Mouse (Mus musculus): ENCODE results near the gene Ccdc82. TPM values are rescaled to one million over a fixed set of nuclear protein-coding genes. Genes with fewer than 3 reads are reported as not detected.

Gene Ccdc82
- polyA plus RNA-seq, 1 experiment from 2014 or later: 8.3 TPM

DNA sequence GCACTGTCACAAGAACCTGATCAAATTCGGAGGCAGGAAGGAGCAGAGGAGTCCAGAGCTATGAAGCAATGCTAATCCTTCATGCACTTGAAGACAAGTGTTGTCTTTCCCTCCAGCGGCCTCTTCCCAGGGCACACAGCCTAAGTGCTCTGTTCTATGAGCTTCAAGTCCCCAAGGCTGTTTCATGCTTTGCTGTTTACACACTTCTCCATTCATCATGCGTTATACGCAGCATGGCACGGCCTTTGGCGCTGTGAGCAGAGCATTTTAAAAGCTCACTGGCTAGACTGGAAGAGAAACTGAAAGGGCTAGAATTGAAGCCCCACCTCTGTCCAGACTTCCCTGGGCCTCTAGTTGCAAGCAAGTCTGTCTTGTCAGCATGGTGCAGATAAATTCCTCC, 57.2 kb downstream of the Ccdc82 start:
- Histone ChIP-seq H3K9ac (ENCODE audit: low read length) (no peak overlapping the region), H3K27ac (ENCODE audit: low read depth, low read length) (no peak overlapping the region), H3K27me3 (replicated peaks; ENCODE audit: control insufficient read depth, insufficient read depth, low read length) (no peaks in the 10 kb centered on the region), H3K4me1 (ENCODE audit: control insufficient read depth, insufficient read depth, low read length) (peaks cover 38% of the 10 kb centered on the region), H3K36me3 (ENCODE audit: control insufficient read depth, insufficient read depth, low read length) (no peaks in the 10 kb centered on the region), H3K9me3 (replicated peaks; ENCODE audit: control insufficient read depth, low read length) (no peaks in the 10 kb centered on the region), H3K4me3 (ENCODE audit: low read depth, low read length) (no peak overlapping the region), H3K4me2 (ENCODE audit: low read length) (no peak overlapping the region)
- ATAC-seq (no peak), DNase-seq (ENCODE audit: low spot score) (no peak)
- WGBS: 39% methylated on average over 6 of the region's 6 CpGs

DNA sequence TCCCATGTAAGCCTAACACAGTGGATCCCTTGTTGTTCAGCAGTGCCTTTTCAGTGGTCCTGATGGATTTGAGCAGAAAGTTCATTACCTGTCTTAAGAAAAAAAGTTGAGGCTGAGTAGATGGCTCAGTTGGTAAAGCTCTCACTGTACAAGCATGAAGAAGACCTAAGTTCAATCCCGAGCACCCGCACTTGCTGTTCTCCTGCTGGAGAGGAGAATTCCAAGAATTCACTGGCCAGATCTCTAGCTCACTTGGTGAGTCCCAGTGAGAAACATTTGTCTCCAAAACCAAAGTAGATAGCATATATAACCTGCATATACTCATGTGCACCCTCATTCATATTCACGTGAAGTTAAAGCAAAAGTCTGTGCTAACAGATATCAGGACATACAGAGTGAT, 59.7 kb downstream of the Ccdc82 start:
- Histone ChIP-seq H3K4me1 (ENCODE audit: control insufficient read depth, insufficient read depth, low read length) (peaks cover 14% of the 10 kb centered on the region), H3K27me3 (replicated peaks; ENCODE audit: control insufficient read depth, insufficient read depth, low read length) (no peaks in the 10 kb centered on the region), H3K4me2 (ENCODE audit: low read length) (no peak overlapping the region), H3K36me3 (ENCODE audit: control insufficient read depth, insufficient read depth, low read length) (no peaks in the 10 kb centered on the region), H3K4me3 (ENCODE audit: low read depth, low read length) (no peak overlapping the region), H3K9me3 (replicated peaks; ENCODE audit: control insufficient read depth, low read length) (no peaks in the 10 kb centered on the region), H3K27ac (ENCODE audit: low read depth, low read length) (no peak overlapping the region), H3K9ac (ENCODE audit: low read length) (no peak overlapping the region)
- DNase-seq (ENCODE audit: low spot score) (no peak), ATAC-seq (no peak)
- 95% methylated on average over 3 of the region's 3 CpGs for WGBS

DNA sequence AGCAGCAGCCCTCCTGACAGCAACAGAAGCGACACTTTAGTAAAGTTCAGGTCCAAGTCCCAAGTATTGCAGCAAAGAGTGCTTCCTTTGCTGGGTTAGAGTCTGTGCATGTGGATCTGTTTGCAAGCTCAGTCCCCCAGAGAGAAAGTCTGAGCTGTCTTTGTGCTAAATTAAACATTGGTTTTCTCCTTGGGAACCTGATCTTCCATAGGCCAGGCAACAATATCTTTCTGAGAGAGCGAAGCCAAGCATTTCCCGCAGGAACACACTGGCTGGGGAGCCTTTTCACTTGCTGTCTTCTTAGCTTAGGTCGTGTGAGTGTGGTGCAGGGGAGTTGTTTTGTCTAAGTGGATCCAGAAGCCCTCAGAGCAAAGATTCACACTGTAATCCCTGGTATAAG, 60.5 kb downstream of the Ccdc82 start:
- DNase-seq (ENCODE audit: low spot score) (no peak), ATAC-seq (no peak)
- no peak overlapping the region for H3K9ac ChIP-seq (ENCODE audit: low read length)
- H3K27me3 ChIP-seq (replicated peaks; ENCODE audit: control insufficient read depth, insufficient read depth, low read length): no peaks in the 10 kb centered on the region
- no peak overlapping the region for H3K4me2 ChIP-seq (ENCODE audit: low read length)
- no peak overlapping the region for H3K27ac ChIP-seq (ENCODE audit: low read depth, low read length)
- no peaks in the 10 kb centered on the region for H3K9me3 ChIP-seq (replicated peaks; ENCODE audit: control insufficient read depth, low read length)
- no peak overlapping the region for H3K4me3 ChIP-seq (ENCODE audit: low read depth, low read length)
- no peaks in the 10 kb centered on the region for H3K36me3 ChIP-seq (ENCODE audit: control insufficient read depth, insufficient read depth, low read length)
- WGBS: 61% methylated on average over 4 of the region's 4 CpGs
- H3K4me1 ChIP-seq (ENCODE audit: control insufficient read depth, insufficient read depth, low read length): peaks cover 8% of the 10 kb centered on the region; the same call in 1 of the 2 replicates

DNA sequence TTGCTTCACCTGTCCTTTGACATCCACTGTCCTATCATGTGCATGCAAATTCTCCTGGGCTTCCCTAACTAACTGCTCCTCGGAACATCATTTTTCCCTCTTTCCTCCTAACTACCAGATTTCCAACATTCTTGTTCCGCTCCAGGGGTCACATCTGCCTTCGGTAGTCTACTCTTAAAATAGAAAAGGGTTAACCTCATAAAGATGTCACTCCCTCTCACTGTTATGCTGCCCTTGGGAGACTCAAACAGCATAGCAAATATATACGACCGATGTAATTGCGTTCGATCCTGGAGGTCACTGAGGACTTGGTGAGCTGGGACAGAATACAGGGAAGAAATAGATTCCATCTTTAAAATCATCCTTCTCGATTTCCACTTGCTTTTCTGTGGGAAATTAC, 62.0 kb downstream of the Ccdc82 start:
- no peaks in the 10 kb centered on the region for H3K27me3 ChIP-seq (replicated peaks; ENCODE audit: control insufficient read depth, insufficient read depth, low read length)
- ATAC-seq (no peak), DNase-seq (ENCODE audit: low spot score) (no peak)
- H3K4me3 ChIP-seq (ENCODE audit: low read depth, low read length): no peak overlapping the region
- H3K9ac ChIP-seq (ENCODE audit: low read length): no peak overlapping the region
- H3K36me3 ChIP-seq (ENCODE audit: control insufficient read depth, insufficient read depth, low read length): no peaks in the 10 kb centered on the region
- 92% methylated on average over 8 of the region's 8 CpGs for WGBS
- H3K9me3 ChIP-seq (replicated peaks; ENCODE audit: control insufficient read depth, low read length): no peaks in the 10 kb centered on the region
- no peaks in the 10 kb centered on the region for H3K4me1 ChIP-seq (ENCODE audit: control insufficient read depth, insufficient read depth, low read length)
- H3K27ac ChIP-seq (ENCODE audit: low read depth, low read length): no peak overlapping the region
- no peak overlapping the region for H3K4me2 ChIP-seq (ENCODE audit: low read length)

DNA sequence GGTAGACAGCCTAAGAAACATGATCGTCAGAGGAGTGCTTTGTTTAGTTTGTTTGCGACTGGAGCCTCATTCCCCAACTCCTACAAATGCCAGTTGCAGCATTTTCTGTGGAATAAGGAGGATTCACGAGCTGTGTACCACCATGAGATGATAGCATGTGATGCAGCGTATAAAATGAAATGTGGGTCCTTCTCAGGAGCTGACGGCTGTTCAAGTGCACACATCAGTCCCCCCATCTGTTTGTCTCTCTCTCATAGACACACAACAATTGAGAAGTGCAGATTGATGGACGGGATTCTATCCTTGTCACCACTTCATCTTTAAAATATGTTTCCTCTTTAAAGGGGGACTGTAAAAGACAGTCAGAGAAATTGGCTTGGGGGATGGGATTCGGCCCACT, 63.1 kb downstream of the Ccdc82 start:
- 76% methylated on average over 7 of the region's 7 CpGs for WGBS
- Histone ChIP-seq H3K4me3 (ENCODE audit: low read depth, low read length) (no peak overlapping the region), H3K4me2 (ENCODE audit: low read length) (no peak overlapping the region), H3K4me1 (ENCODE audit: control insufficient read depth, insufficient read depth, low read length) (no peaks in the 10 kb centered on the region), H3K36me3 (ENCODE audit: control insufficient read depth, insufficient read depth, low read length) (no peaks in the 10 kb centered on the region), H3K27me3 (replicated peaks; ENCODE audit: control insufficient read depth, insufficient read depth, low read length) (no peaks in the 10 kb centered on the region), H3K9me3 (replicated peaks; ENCODE audit: control insufficient read depth, low read length) (no peaks in the 10 kb centered on the region), H3K27ac (ENCODE audit: low read depth, low read length) (no peak overlapping the region), H3K9ac (ENCODE audit: low read length) (no peak overlapping the region)
- ATAC-seq: no peak; the same call in 1 of the 2 replicates
- no peak for DNase-seq (ENCODE audit: low spot score)

DNA sequence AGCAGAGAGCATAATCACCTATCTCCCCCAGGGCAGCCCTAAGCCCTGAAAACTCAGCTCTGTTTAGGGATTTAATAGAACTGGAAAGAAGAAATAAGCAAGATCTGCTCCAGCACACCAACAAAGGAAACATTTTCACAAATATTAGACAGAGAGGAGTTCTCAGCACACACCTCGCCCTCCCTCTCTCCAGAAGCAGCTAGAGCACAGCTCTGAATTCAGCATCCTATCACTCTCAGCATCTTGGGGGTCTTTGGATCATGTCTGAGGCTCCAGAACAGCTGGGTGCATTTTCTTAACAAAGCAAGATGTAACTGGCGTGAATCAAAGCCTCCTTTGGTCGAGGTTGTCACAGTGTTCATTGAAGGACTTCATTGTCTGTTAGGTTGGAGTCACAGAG, 63.5 kb downstream of the Ccdc82 start:
- DNase-seq (ENCODE audit: low spot score) (no peak), ATAC-seq (no peak)
- Histone ChIP-seq H3K27ac (ENCODE audit: low read depth, low read length) (no peak overlapping the region), H3K36me3 (ENCODE audit: control insufficient read depth, insufficient read depth, low read length) (no peaks in the 10 kb centered on the region), H3K4me2 (ENCODE audit: low read length) (no peak overlapping the region), H3K9ac (ENCODE audit: low read length) (no peak overlapping the region), H3K9me3 (replicated peaks; ENCODE audit: control insufficient read depth, low read length) (no peaks in the 10 kb centered on the region), H3K4me1 (ENCODE audit: control insufficient read depth, insufficient read depth, low read length) (no peaks in the 10 kb centered on the region), H3K27me3 (replicated peaks; ENCODE audit: control insufficient read depth, insufficient read depth, low read length) (no peaks in the 10 kb centered on the region), H3K4me3 (ENCODE audit: low read depth, low read length) (no peak overlapping the region)
- 31% methylated on average over 3 of the region's 3 CpGs for WGBS

DNA sequence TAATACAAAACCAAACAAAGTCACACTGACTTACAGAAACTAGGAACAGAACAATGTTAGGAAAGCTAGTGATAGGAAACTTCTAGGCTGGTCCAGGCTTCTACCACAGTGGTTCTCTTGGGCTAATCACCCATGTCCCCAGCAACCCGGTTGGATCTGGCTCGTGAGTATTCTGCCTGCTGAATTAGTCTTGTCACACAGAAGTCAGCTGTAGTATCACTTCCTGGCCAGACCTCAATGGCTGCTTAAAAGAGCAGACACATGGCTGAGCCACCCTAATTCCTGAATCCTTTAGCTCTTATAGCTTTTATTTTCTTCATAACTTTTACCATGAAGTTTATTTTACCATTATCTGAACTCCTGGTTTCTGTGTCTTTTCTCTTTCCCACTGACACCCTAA, 64.3 kb downstream of the Ccdc82 start:
- Histone ChIP-seq H3K4me3 (ENCODE audit: low read depth, low read length) (no peak overlapping the region), H3K4me1 (ENCODE audit: control insufficient read depth, insufficient read depth, low read length) (no peaks in the 10 kb centered on the region), H3K9ac (ENCODE audit: low read length) (no peak overlapping the region), H3K36me3 (ENCODE audit: control insufficient read depth, insufficient read depth, low read length) (no peaks in the 10 kb centered on the region), H3K9me3 (replicated peaks; ENCODE audit: control insufficient read depth, low read length) (no peaks in the 10 kb centered on the region), H3K27ac (ENCODE audit: low read depth, low read length) (no peak overlapping the region), H3K4me2 (ENCODE audit: low read length) (no peak overlapping the region), H3K27me3 (replicated peaks; ENCODE audit: control insufficient read depth, insufficient read depth, low read length) (no peaks in the 10 kb centered on the region)
- no peak for ATAC-seq
- no peak for DNase-seq (ENCODE audit: low spot score)
- 71% methylated on average over 2 of the region's 2 CpGs for WGBS

DNA sequence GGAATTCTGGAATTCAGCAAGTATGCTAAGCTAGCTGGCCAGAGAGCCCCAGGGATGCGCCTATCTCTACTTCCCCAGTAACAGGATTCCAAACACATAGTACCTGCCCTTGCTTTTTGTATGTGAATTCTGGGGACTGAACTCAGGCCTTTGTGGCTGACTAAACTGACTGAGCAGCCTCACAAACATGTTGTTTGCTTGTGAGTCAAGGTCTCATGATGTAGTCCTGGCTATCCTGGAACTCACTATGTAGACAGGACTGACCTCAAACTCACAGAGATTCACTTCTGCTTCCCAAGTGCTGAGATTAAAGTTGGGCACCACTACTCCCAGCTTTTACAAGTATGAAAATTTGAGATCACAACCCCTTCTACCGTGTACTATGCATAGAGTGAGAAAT, 67.2 kb downstream of the Ccdc82 start:
- Histone ChIP-seq H3K36me3 (ENCODE audit: control insufficient read depth, insufficient read depth, low read length) (no peaks in the 10 kb centered on the region), H3K4me3 (ENCODE audit: low read depth, low read length) (no peak overlapping the region), H3K27me3 (replicated peaks; ENCODE audit: control insufficient read depth, insufficient read depth, low read length) (no peaks in the 10 kb centered on the region), H3K4me2 (ENCODE audit: low read length) (no peak overlapping the region), H3K4me1 (ENCODE audit: control insufficient read depth, insufficient read depth, low read length) (no peaks in the 10 kb centered on the region), H3K9me3 (replicated peaks; ENCODE audit: control insufficient read depth, low read length) (no peaks in the 10 kb centered on the region), H3K27ac (ENCODE audit: low read depth, low read length) (no peak overlapping the region), H3K9ac (ENCODE audit: low read length) (no peak overlapping the region)
- DNase-seq (ENCODE audit: low spot score): no peak
- ATAC-seq: no peak
- 88% methylated on average over 2 of the region's 2 CpGs for WGBS

DNA sequence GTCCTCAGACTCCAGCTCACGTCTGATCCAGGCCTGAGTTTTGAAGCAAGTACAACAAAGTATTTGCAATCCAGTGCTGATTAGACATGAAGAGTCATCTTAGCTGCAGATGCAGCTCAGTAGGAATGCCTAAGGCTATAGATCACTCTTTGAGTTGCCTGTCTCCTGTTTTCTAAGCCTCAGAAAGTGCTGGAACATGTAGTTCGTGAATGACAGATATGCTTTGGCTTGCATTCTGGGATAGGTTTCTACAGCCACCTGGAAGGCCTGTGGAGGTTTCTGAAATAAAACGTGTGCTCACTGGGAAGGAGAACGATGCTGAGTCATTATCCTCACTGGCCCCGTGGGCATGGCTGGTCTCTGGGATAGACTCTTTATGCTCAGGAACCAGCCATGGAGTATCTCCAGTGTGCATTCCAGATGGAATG, 67.8 kb downstream of the Ccdc82 start:
- Histone ChIP-seq H3K9ac (ENCODE audit: low read length) (no peak overlapping the region), H3K4me2 (ENCODE audit: low read length) (no peak overlapping the region), H3K9me3 (replicated peaks; ENCODE audit: control insufficient read depth, low read length) (no peaks in the 10 kb centered on the region), H3K36me3 (ENCODE audit: control insufficient read depth, insufficient read depth, low read length) (no peaks in the 10 kb centered on the region), H3K27ac (ENCODE audit: low read depth, low read length) (no peak overlapping the region), H3K4me3 (ENCODE audit: low read depth, low read length) (no peak overlapping the region), H3K4me1 (ENCODE audit: control insufficient read depth, insufficient read depth, low read length) (no peaks in the 10 kb centered on the region), H3K27me3 (replicated peaks; ENCODE audit: control insufficient read depth, insufficient read depth, low read length) (no peaks in the 10 kb centered on the region)
- WGBS: 77% methylated on average over 5 of the region's 5 CpGs
- ATAC-seq (no peak), DNase-seq (ENCODE audit: low spot score) (no peak)

Data from forebrain, embryonic 14.5 days (tissue).